Mouse (Mus musculus): ENCODE results near the gene Adh4. TPM values are rescaled to one million over a fixed set of nuclear protein-coding genes. Genes with fewer than 3 reads are reported as not detected.

Gene Adh4
- not detected for polyA plus RNA-seq (2017; shearing (Covaris generic))

GRCm38 (mm10) chr3:138415121-138415690 lies at the start of gene Adh4:
TSS of gene Adh4 (plus strand) at chr3:138415466.

DNA sequence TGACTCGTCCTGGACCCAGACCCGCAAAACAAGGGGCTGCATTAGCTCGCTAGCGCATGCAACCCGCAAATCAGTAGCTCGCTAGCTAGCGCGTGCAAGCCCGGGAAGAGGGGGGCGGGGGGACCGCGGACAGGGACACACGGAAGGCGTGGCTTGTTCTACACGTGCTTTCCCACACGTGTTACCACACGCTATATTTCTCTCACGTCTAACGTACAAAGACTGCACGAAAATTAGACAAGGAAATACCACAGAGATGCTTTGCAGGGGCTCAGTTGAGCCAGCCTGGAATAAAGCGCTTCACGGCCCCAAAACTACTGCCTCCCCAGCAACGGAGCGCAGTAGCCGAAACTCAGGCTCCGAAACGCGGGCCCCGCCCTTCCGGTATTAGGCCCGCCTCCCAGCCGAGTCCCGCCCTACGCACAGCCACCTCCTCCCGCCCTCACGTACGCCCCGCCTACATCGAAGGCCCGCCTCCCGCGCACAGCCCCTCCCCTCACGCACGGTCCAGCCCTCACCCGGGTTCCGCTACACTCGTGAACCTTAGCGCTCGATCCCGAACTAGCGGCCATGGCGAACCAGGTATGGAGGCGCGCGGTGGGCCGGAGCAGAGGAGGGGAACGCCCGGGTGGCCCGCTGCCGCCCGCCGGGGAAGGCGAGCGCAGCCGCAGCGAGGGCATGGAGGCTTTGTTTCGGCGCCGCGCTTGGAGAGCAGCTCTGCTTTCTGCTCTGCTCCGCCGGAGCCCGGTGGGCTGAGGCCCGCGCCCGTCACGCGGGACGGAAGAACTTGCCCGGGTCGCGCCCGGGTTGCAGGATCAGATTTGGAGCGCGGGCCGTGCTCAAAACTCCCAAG lies 27.6 kb downstream of the Adh4 start, which contains the start of gene Adh5:
Gene Adh5 (plus strand): TSS at position 482 of the 853 bp plus-strand sequence.

Other genes with a start within 250 kb of the Adh4 start
- not detected for gene 4930579F01Rik, start 221.6 kb upstream of the Adh4 start, polyA plus RNA-seq (2017; shearing (Covaris generic))
- gene Adh7, start 197.7 kb upstream of the Adh4 start, polyA plus RNA-seq (2017; shearing (Covaris generic)) = under 1 TPM in 1 of 2 experiments, not detected in 1; 0.29 TPM
- gene Adh1, start 154.5 kb upstream of the Adh4 start, polyA plus RNA-seq (2017; shearing (Covaris generic)) = 1 to 10 TPM in 1 of 2 experiments, under 1 TPM in 1; 0.98 to 4.3 TPM
- gene Adh6a, start 102.2 kb upstream of the Adh4 start, polyA plus RNA-seq (2017; shearing (Covaris generic)) = not detected
- gene Adh6b, start 73.7 kb upstream of the Adh4 start, polyA plus RNA-seq (2017; shearing (Covaris generic)) = under 1 TPM in 1 of 2 experiments, not detected in 1; 0.06 TPM
- gene Adh5, start 27.6 kb downstream of the Adh4 start, polyA plus RNA-seq (2017; shearing (Covaris generic)) = 100 to 1,000 TPM; 137 to 173 TPM
- gene Metap1, start 74.0 kb downstream of the Adh4 start, polyA plus RNA-seq (2017; shearing (Covaris generic)) = 10 to 100 TPM; 37.8 to 44.6 TPM
- 100 to 1,000 TPM; 198 to 211 TPM for gene Eif4e, start 110.7 kb downstream of the Adh4 start, polyA plus RNA-seq (2017; shearing (Covaris generic))